Mouse (Mus musculus) left cerebral cortex, postnatal 14 days (tissue): Measurements from ENCODE around the gene Pdzd7. TPM values are rescaled to one million over a fixed set of nuclear protein-coding genes. Genes with fewer than 3 reads are reported as not detected.

Experiments used
- DNase-seq, 2 experiments: peaks; one replicate each; pipeline ENCODE4 v3.0.0; 2021 to 2022; ENCODE audit warnings: low spot score in 2 of 2, mixed read lengths in 1 of 2
- intact Hi-C: fragments of 180-260 bp; cut with DNase I; formaldehyde crosslinking; loops from one replicate; pipeline ENCODE4 v1.15.1; 2025
- total RNA-seq, 2 experiments: library from RNA; stranded (reverse); gene quantifications; 2 replicates each; pipeline ENCODE4 v1.2.3; 2021

The Pdzd7 gene
- total RNA-seq, 2 experiments from 2014 or later = 3.3 to 3.4 TPM

DNA sequence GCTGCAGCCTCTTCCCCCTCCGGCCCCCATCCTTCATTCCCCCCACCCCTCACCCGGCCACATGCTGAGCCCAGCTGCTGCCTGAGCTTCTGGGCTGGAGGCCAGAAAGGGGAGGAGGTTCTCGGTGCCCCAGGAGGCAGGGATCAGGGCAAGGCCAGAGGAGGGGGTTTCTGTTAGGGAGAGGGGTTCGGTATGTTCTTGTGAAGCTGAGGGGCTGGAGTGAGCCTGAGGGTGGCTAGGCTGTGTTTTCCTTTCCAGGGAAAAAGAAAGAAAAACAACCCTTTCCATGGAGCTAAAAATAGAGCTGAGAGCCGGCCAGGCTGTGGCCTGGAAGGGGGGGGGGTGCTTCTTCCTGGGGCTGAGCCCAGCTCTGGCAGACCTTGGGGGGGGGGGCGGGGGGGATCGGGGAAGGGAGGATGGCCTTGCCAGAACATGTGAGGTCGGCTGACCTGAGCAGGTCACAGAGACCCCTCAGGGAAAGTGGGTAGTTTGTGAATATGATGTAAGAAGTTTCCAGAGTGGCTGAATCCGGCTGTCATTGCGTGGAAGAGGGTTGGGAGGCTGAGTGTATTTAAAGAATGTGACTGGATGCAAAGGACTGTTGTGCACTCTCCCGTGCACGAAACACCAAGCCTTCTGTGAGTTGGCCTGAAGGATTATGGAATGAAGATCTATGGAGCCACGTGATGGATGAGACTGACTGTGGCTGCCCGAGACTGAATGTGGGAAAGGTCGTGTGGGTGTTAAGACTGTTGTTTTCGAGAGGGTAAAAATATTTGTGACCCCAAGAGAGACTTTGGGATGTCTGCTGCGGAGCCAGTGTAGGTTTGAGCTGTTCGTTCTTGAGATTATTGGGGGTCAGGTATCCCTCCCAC, 28.9 kb downstream of the Pdzd7 start:
- intact Hi-C loops = loop anchor here (1.0 kb wide), 1 partner anchor 31 kb away; the partner anchor contains the start of gene Sfxn3
- DNase-seq = peak; percentile 63 to 85

DNA sequence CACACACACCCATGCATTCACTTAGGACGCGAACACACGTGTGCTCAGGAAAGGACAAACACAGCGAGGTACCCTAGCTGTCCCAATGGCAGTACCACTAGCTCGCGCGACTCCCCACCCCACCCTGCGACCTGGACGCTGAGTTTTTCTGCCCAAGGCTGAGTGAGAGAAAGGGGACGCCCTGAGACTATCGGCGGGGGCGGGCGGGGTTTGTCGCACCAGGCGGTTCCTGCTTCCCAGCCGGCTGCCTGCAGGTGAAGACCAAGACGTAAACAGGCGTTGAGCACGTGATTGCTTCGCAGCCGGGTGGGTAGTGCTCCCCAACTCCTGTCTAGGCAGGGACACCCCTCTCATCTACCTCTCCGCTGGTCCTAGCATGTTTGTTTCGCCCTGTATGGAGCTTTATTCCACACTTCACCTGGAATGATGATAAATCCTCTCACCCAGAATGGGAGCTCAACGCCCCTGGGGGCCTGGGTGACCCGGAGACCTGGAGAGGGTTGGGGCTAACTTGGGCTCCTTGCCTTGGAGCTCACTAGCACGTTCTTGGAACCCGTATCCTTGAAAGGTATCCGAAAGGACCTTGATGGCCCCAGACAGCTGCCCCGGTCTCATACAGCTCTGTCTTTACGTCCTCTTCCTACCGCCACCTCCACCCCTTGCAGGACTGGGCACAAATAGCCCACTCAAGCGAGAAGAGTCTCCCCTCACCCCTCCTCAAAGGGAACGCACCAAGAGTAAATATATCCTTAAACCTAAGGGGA, 29.8 kb downstream of the Pdzd7 start:
- no peak for DNase-seq
- intact Hi-C loops = no loop called here

DNA sequence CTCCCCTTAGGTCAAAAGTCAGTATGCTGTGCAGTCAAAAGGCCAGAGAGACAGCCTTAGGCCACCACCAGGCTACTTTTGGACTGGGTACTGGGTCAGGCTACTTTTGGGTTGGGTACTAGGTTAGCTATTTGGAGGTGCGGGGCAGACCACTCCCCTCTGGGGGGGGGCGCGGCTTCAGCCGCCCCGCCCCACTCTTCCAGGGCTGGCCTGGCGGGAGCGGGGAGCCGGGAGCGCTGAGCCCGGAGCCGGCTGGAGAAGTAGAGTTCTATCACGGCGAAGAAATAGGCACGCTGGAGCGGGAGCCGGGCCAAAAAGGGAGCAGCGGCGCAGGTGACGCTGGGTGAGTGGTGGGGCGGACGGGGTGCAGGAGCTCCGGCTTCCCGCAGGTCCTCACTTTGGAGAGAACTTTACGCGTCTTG, 30.5 kb downstream of the Pdzd7 start:
- DNase-seq = no peak
- intact Hi-C loops = loop anchor here (5.0 kb wide), 1 partner anchor 203 kb away; no protein-coding TSS in a partner anchor

DNA sequence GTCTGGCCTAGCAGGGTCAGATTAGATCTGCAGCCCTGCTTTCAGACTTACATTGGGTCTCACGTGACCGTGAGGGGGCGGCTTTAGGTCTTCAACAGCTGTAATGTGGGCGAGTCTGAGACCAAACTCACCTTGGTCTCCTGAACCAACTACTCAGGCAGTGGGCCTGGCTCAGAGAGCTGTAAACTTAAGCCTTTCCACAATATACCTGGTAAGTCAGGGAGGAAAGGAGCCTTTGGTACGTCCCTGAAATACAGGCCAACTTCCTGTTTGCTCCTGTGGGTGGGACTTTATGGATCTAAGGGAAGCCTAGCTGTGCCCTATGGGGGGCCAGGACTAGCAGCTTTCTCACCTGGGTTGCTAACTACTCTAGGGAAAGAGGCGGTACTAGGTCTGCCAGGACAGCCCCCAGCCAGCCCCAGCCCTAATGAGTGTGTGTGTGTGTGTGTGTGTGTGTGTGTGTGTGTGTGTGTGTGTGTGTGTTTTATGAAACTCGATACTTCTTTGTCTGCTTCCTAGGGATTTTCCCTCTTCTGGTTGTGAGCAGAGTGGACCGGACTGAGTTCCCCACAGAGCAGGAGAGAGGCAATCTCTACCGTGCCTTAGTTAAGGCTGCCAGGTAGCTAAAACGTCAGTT, 31.1 kb downstream of the Pdzd7 start, which contains the start of gene Lzts2:
TSS of gene Lzts2 (plus strand) at position 80 of the 637 bp plus-strand sequence.
- intact Hi-C loops = loop anchor here (5.0 kb wide), 1 partner anchor 202 kb away; no protein-coding TSS in a partner anchor
- DNase-seq = no peak

DNA sequence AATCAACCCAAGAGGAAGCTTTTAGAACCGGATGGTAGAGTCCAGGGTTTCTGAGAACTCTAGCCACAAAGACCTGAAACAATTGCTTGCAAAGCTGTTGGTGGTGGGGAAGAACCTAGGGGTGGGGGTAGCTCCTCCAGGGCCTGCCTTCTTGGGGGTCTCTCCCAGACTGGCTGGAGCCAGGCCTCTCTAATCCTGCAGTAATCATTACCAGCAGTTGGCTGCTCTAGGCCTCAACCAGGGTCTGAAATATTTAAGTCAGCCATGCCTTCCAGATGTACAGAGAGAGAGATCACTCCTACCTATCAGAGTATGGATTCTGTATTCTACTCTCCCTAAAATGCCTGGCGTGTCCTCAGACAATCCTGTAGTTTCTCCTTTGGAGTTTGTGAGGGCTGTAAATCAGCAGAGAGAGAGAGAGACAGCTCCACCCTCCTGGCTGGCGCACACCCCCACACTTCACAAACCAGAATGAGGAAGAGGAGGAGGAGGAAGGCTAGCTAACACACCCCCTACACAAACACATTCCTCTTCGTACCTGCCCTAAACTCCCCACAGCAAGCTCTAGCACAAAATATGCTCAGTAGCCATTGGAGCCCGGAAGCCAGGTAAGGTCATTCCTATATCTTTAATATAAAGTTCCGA, 31.8 kb downstream of the Pdzd7 start:
- no peak for DNase-seq
- intact Hi-C loops = loop anchor here (2.0 to 5.0 kb wide), 2 partner anchors 17 to 201 kb away; no protein-coding TSS in a partner anchor

DNA sequence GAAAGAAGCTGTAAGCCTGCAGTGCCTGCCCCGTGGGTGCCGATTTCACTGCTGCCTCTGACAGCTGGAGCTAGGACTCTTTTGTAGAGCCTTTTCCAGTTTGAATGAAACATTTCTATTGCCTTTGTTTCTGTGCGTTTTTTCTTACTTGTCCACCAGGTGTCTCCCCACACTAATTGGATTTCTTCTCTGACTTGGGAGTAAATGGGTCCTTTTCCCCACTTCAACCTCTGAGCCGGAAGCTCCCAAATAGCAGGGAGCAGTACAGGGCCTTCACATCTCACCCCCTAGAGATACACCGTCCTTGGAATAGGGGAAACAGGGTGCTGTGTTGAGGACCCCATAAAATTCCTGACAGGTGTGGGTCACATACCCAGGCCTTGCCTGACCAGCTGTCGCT, 32.9 kb downstream of the Pdzd7 start:
- DNase-seq = no peak

DNA sequence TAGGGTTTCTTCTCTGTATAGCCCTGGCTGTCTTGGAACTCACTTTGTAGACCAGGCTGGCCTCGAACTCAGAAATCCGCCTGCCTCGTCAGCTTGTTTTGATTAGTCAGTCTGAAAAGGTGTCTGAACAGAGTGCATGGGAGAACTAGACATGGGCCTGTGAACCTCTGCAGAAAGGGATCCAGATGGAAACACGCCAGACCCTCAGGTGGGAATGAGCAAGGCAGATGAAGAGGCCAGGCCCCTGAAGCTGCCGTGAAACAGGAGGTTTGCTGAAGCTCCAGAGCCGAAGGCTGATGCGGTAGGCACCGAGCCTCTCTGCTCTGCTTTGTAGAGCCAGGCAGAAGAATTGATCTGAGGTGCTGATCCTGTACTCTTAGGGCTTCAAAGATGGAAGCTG, 33.3 kb downstream of the Pdzd7 start:
- no peak for DNase-seq
- intact Hi-C loops = loop anchor here (2.0 to 5.0 kb wide), 2 partner anchors 19 to 200 kb away; no protein-coding TSS in a partner anchor

More for the DNA sequence above, 32.9 kb downstream of the Pdzd7 start:
- intact Hi-C loops = loop anchor here (2.0 to 5.0 kb wide), 2 partner anchors 18 to 200 kb away; no protein-coding TSS in a partner anchor

DNA sequence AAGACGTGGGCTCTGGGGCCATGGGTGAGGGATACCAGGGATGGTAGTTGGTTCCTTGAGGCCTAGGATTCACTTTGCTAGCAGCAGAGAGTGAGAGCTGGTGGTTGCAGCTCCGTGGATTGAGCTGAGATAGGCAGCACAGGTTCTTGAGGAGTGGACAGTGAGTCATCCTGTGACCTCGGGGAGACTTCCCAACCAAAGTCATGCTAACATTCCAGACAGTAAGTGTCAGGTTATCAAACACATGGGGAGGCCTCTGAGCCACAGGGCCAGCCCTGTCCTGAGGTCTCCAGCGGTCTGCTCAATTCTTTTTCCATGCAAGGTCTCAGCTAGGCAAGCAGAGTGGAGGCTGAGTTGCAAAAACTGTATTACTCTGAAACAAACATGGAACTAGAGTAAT, 34.9 kb downstream of the Pdzd7 start:
- intact Hi-C loops = loop anchor here (5.0 kb wide), 1 partner anchor 198 kb away; no protein-coding TSS in a partner anchor
- no peak for DNase-seq

DNA sequence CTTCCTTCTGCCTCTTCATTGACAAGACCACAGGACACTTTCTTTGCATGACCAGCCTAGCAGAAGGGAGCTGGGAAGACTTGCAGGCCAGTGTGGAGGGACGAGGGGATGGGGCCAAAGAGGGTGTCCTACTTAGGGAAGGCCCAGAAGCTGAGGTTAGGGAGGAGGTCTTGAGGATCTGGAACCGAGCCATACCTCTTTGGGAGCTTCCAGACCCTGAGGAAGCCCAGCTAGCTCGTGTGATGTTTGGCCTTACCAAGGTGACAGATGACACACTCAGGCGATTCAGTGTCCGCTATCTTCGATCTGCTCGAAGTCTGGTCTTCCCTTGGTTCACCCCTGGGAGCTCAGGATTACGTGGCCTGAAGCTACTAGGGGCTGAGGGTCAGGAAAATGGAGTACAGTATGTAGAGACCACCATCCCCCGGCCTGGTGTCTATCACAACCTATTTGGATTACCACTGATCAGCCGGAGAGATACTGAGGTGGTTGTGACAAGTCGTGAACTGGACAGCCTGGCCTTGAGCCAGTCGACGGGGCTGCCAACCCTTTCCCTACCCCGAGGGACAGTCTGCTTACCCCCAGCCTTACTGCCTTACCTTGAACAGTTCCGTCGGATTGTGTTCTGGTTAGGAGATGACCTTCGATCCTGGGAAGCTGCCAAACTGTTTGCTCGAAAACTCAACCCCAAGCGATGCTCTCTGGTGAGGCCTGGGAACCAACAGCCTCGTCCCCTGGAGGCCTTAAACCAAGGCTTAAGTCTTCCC, 37.9 kb downstream of the Pdzd7 start:
- intact Hi-C loops = no loop called here
- no peak for DNase-seq

DNA sequence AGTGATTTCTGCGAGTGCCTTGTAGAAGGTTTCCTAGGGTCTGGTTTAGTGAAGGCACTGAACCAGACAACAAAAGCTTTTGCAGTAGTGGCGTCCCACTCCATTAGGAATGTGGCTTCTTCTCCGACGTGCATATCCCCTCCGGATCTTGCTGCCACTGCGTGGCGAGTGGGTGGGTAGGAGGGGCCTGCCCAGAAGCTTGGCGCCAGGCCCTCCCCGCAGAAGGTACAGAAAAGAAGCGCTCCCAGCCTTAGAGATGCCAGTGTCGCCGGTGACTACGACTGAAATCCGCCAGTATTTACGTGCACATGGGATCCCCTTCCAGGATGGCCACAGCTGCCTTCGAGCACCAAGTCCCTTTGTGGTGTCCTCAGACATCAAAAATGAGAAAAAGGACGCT, 38.5 kb downstream of the Pdzd7 start:
- intact Hi-C loops = no loop called here
- no peak for DNase-seq

DNA sequence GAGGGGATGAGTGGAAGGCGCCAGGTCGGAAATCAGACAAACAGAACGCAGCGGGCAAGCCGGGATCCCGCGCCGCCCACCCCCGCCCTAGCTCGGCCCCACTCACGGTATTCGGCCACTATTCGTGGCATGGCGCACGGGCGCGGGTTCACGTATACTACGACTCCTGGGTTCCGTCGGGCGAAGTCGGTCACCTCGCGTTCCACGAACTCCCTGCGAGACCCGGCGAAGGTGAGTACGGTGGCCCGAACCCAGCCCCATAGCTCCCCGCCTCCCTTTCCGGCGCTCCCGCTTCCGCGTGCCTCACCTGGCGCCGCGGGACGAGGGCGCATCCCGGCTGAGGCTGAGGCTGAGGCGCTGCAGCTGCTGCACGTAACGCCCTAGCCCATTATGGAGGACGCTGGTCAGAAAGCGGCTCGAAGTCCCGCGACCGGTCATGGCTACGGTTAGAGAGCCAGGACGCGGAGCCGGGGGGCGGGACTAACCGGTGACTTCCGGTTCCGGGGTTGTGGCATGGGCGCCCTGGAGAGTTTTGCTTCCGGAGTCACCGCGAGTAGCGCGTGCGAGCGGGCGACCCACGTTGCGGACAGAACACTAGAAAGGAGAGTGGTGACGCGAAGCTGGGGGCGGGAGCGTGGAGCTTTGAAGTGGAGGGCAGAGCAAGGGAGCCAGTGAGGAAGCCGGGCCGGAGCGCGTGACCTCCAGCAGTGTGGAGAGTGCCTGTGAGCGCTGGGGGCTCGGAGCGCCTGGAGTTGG, 39.4 kb downstream of the Pdzd7 start, which contains the start of gene Mrpl43:
TSS of gene Mrpl43 (minus strand) at position 486 of the 756 bp plus-strand sequence.
- intact Hi-C loops = no loop called here
- peak; percentile 97 for DNase-seq

DNA sequence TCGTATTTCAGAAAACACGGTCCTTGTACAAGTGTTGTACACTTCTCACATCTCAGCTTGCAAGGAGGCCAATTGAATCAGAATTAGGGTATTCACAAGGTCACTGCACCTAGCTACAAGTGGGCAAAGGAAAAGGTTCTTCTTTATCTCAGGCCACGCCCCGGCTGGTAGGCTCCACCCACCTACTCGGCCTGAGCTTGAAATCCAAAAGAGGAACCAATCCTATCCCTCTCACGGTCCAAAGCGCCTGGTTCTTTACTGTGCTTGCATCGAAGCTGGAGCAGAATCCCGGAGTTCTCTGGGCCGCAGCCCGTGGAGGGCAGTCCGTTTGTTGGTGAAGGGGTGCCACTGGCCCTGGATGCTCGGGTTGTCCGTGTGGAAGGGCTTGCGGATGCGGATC, 40.1 kb downstream of the Pdzd7 start, which contains the start of gene Twnk:
TSS of gene Twnk (plus strand) at position 220 of the 400 bp plus-strand sequence.
- no peak for DNase-seq
- intact Hi-C loops = no loop called here

DNA sequence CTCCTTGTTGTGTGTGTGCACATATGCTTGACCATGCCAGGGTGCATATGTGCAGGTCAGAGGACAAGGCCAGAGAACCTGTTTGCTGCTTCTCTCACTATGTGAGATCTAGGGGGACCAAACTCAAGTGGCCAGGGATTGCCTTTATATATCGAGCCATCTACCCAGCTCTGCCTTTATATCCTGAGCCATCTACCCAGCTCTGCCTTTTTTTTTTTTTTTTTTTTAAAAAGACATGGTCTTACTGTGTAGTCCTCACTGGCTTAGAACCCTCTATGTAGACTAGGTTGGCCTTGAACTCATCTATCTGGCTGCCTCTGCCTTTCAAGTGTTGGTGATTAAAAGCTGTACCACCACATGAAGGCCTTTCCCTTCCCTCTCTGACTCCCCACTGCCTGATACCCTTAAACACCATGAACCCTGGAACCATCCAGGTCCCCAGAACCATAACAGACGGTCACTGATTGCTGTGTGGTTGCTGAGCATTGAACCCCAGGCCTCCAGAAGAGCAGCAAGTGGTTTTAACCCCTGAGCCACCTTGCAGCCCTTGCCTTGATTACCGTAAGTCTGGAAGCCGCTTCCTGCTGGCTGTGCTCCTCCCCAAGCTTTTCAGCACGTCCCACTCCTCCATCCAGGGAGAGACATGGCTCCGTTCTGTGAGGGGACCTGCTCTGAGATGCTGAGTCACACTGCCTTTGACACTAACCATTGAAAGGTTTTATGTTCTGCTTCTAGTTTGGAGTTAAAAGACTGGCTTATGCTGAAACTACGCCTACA, 41.6 kb downstream of the Pdzd7 start:
- intact Hi-C loops = no loop called here

DNA sequence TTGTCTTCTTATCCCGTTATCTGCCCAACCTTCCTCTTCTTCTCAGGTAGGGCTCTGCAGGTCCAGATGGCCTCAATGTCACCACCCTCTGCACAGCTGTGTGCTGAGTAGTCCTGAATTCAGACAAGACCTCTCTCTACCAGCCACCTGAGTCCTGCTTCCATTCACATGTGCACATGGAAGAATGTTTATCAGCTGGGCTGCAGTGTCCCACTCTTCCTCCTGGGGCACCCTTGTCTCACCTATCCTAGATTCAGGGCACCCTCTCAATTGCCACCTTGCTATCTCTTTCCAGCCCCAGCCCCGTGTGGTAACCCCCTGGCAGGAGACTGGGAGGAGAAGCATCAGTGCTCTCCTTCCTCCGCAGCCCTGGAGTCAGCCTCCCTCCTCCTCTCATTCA, 43.2 kb downstream of the Pdzd7 start:
- intact Hi-C loops = no loop called here

More for the DNA sequence above, 41.6 kb downstream of the Pdzd7 start:
- DNase-seq = no peak

DNA sequence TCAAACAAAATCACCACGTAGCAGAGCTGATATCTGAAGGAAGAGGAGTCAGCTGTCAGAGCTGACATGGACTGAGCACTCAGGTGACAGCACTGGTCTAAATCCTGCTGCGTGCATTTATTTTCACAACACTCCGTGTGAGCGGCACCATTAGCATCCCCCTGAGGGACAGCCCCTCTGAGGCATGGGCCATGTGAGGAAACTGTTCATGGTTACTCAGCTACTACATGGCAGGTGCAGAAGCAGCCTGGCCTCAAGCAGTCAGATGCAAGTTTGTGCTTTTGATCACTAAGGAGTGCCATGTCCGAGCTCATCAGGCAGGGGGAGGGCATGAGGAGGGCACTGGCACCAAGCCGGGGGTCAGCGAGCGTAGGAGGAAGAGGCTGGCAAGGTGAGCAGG, 45.9 kb downstream of the Pdzd7 start:
- no peak for DNase-seq
- intact Hi-C loops = no loop called here

More for the DNA sequence above, 43.2 kb downstream of the Pdzd7 start:
- no peak for DNase-seq

DNA sequence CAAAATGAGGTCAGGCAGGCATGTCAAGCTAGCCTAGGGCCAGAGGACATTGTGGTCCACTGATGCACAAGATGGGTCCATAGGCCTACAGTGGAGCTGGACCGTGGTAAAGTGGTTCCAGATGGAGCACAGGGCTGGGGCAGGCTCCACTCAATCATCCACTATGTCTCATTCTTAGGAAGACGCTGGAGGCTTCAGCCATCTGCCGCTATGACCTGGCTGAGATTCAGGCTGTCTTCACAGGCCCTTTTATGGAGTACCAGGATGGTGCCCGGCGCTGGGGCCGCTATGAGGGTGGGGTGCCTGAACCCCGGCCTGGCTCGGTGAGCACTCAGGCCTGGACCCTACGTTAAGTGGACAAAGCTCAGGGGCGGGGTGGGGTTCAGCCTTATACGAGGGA, 47.7 kb downstream of the Pdzd7 start:
- no peak for DNase-seq
- intact Hi-C loops = no loop called here

DNA sequence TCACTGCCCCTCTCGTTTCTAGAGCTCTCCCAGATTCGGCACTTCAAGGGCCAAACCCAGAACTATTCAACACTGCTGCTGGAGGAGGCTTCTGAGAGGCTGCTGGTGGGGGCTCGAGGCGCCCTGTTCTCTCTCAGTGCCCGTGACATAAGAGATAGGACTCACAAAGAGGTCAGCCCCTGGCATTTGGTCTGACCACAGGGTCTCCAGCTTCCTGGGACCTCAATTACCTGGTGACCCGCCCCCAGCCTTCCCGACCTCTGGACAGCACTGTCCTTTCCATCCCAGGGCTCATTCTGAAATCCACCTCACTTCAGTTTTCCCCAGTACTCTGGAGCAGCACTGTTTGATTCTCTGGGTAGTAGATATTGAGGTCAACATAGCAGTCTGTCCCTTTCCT, 52.8 kb downstream of the Pdzd7 start:
- no peak for DNase-seq
- intact Hi-C loops = no loop called here
